Mouse (Mus musculus) heart, embryonic 16.5 days (tissue): Measurements from ENCODE around the gene Magi2. TPM values are rescaled to one million over a fixed set of nuclear protein-coding genes. Genes with fewer than 3 reads are reported as not detected.
"Not testable (repeated sequence)": the region's sequence is repeated elsewhere in the genome, so short reads cannot be mapped to it uniquely, and the experiment has no call there.

Experiments
- ATAC-seq: fragments of 200-750 bp; cut with Nextera tagmentation; replicated peaks from 2 replicates; pipeline ENCODE4 v1.8.0; 2017; ENCODE audit warnings: moderate number of reproducible peaks; ENCODE audit not compliant: insufficient read depth, low FRiP score; ENCODE audit errors: extremely low read depth
- H3K27ac ChIP-seq: fragments of 300-500 bp; sonication (generic); 2 replicates; pipeline ENCODE4 v1.5.1; 2014; ENCODE audit warnings: mild to moderate bottlenecking, low read length, control low read depth, moderate library complexity
- H3K27me3 ChIP-seq: fragments of 300-500 bp; sonication (generic); 2 replicates; pipeline ENCODE4 v1.6.1; 2014; ENCODE audit warnings: low read length, mixed read lengths; ENCODE audit not compliant: control insufficient read depth, insufficient read depth
- H3K36me3 ChIP-seq: fragments of 300-500 bp; sonication (generic); 2 replicates; pipeline ENCODE4 v1.6.1; 2014; ENCODE audit not compliant: control insufficient read depth, insufficient read depth
- H3K4me1 ChIP-seq: fragments of 300-500 bp; sonication (generic); 2 replicates; pipeline ENCODE4 v1.6.1; 2014; ENCODE audit warnings: low read length, mixed read lengths; ENCODE audit not compliant: control insufficient read depth, insufficient read depth
- H3K4me2 ChIP-seq: fragments of 300-500 bp; sonication (generic); 2 replicates; pipeline ENCODE4 v1.6.1; 2014; ENCODE audit warnings: low read depth, mild to moderate bottlenecking, control low read depth, low read length
- H3K4me3 ChIP-seq: fragments of 300-500 bp; sonication (generic); 2 replicates; pipeline ENCODE4 v1.5.1; 2014; ENCODE audit warnings: mild to moderate bottlenecking, control low read depth, low read length
- H3K9ac ChIP-seq: fragments of 300-500 bp; sonication (generic); 2 replicates; pipeline ENCODE4 v1.6.1; 2014; ENCODE audit warnings: low read length, control low read depth
- H3K9me3 ChIP-seq: fragments of 300-500 bp; sonication (generic); replicated peaks from 2 replicates; pipeline ENCODE4 v1.6.1; 2016; ENCODE audit warnings: low read length; ENCODE audit not compliant: control insufficient read depth
- WGBS: fragments of 180-500 bp; shearing (Covaris S2); extraction: QIAGEN DNeasy Blood & Tissue Kit; methylation state at CpG from one replicate; pipeline ENCODE4 v1.1.7; 2014; 5-methylcytosine and 5-hydroxymethylcytosine counted together
- polyA plus RNA-seq: library from polyadenylated mRNA; unstranded; fragments of >200 nt; fragmentation: Nextera tagmentation; extraction: Ambion mirVana; gene quantifications from 2 replicates; pipeline ENCODE4 v1.2.1, GENCODE M21; 2015

The Magi2 gene
- polyA plus RNA-seq, 1 experiment from 2014 or later = 3.3 TPM

DNA sequence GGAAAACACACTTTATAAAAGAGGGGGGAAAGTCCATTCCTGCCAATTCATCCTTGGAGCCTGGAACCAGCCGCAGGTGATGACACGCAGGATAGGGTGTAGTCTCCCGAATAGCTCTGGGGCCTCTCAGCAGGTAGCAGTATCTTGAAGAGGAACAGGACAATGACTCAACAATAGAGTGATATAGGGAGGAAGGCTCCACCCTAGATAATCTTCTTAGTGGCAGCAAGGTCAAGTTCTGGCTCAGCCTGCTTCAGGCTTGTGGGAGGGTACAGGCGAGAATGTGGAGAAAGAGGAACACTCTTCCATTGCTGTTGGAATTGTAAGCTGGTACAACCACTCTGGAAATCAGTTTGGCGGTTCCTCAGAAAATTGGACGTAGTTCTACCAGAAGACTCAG is 1484.0 kb downstream of the Magi2 start:
- H3K27ac ChIP-seq, H3K4me3 ChIP-seq, ATAC-seq, H3K4me1 ChIP-seq, H3K27me3 ChIP-seq, H3K9me3 ChIP-seq, H3K36me3 ChIP-seq, H3K9ac ChIP-seq, H3K4me2 ChIP-seq: not testable (repeated sequence)
- 72% methylated on average over 6 of the region's 6 CpGs for WGBS

DNA sequence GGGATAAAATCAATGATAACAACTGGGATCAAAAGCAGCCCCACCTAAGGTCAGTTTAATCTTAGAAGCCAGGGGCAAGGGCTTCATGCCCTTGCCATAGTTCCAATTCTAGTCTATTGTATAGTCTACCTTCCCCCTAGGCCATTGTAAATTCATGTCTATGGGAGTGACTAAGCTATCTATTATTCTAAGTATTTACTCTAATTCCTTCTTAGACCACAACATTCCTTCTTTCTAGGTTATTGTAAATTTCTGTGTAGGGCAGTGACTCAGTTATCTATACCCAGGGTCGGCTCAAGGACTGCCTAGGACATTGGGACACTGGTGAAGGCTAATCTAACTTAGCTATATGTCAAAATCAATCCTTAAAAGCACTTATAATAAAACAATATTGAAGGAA is 1487.8 kb downstream of the Magi2 start:
- not testable (repeated sequence) for H3K4me3 ChIP-seq, H3K9ac ChIP-seq, H3K36me3 ChIP-seq, H3K4me1 ChIP-seq, ATAC-seq, H3K9me3 ChIP-seq, H3K27ac ChIP-seq, H3K27me3 ChIP-seq, H3K4me2 ChIP-seq
- WGBS = 78% methylated on average over 1 of the region's 1 CpGs

DNA sequence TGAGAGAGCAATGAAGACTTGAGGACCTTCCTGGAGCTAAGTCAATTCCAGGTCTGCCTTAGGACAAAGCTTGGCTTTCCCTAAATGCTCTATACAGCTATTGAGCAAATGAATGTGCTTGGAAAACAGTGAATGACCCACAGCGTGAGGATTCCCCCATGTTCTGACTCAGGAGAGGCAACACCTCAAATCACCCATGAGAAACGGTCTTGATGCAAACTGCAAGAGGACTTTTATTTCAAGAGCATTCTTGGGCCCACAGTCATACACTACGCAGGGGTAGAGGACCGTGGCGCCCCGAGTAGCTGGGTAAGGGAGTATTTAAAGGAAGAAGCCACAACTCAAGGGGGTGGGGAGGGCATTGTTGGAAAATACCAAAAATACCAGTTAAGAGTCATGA is 1489.1 kb downstream of the Magi2 start:
- not testable (repeated sequence) for H3K4me3 ChIP-seq, ATAC-seq, H3K9me3 ChIP-seq, H3K27me3 ChIP-seq, H3K27ac ChIP-seq, H3K9ac ChIP-seq, H3K4me1 ChIP-seq, H3K4me2 ChIP-seq, H3K36me3 ChIP-seq
- WGBS = 82% methylated on average over 6 of the region's 6 CpGs

DNA sequence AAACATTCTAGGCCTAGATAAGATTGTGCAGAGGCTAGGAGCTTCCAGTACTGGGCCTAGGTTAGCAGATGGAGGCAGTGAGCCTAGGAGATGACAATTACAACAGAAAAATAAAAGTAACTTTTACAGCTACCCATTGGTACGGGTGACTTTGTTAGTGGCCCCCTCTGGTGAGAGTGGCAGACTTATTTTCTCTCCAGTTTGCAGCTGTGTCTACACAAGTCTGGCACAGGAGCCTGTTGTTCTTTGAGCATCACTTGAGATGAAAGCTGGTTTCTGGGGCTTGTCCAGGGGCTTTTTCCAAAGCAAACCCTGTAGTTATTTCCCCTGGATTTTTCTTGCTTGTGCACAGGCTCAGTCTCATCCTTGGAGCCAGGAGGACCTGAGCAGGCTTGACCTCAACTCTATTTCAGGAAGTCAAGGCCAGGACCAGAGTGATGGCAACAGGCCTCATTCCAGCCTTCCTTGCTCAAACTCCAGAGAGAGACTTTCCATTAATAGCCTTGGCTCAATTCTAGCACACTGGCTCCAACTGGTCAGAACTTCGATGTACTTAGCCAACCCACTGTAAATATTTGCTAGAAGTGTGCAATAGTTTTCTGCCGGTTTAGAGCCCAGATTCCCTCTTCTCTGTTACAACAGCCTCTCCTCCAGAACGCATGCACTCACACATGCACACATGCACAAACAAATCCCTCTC is 1493.5 kb downstream of the Magi2 start:
- Histone ChIP-seq H3K4me2 (no peak overlapping the region), H3K9ac (no peak overlapping the region), H3K9me3 (0 out of 2 replicates have a peak, but pooled peaks cover 4% of the 10 kb centered on the region), H3K36me3 (no peaks in the 10 kb centered on the region), H3K27ac (no peak overlapping the region), H3K4me1 (no peaks in the 10 kb centered on the region), H3K27me3 (no peaks in the 10 kb centered on the region), H3K4me3 (no peak overlapping the region)
- 62% methylated on average over 4 of the region's 4 CpGs for WGBS
- ATAC-seq = no peak

DNA sequence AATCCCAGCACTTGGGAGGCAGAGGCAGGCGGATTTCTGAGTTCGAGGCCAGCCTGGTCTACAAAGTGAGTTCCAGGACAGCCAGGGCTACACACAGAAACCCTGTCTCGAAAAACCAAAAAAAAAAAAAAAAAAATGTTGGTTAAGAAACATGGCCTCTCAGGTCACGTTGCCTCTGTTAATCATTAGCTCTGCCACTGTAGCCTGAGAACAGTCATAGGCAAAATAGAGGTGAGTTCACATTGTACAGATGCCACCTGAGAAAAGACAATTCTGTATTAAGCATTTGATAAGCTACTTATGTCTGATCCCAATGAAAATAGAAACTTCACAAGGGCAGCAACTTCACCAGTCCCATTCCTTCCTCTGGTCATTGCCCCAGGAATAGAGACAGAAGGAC is 1496.4 kb downstream of the Magi2 start:
- H3K36me3 ChIP-seq, ATAC-seq, H3K9me3 ChIP-seq, H3K4me1 ChIP-seq, H3K27me3 ChIP-seq, H3K4me2 ChIP-seq, H3K27ac ChIP-seq, H3K4me3 ChIP-seq, H3K9ac ChIP-seq: not testable (repeated sequence)
- 70% methylated on average over 2 of the region's 4 CpGs for WGBS

DNA sequence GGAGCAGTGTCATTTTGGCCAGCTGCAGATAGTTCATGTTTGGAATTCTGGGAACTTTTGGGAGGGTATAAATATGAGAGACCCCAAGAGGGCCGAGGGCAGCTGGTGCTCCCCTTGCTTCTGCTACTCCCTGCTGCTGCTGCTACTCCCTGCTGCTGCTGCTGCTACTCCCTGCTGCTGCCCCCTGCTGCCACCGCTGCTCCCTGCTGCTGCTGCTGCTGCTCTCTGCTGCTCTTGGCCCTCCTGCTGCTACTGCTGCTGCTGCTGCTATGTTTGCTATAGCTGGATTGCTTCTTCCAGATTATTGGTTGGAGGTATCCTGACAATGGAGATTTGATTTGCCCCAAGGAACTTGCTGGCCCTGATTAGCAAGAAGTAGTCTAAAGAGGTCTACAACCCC is 1512.0 kb downstream of the Magi2 start:
- Histone ChIP-seq H3K9ac (no peak overlapping the region), H3K36me3 (no peaks in the 10 kb centered on the region), H3K4me1 (no peaks in the 10 kb centered on the region), H3K27me3 (no peaks in the 10 kb centered on the region), H3K4me3 (no peak overlapping the region), H3K4me2 (no peak overlapping the region), H3K27ac (no peak overlapping the region), H3K9me3 (no peaks in the 10 kb centered on the region)
- WGBS = 34% methylated on average over 2 of the region's 2 CpGs
- ATAC-seq = no peak

DNA sequence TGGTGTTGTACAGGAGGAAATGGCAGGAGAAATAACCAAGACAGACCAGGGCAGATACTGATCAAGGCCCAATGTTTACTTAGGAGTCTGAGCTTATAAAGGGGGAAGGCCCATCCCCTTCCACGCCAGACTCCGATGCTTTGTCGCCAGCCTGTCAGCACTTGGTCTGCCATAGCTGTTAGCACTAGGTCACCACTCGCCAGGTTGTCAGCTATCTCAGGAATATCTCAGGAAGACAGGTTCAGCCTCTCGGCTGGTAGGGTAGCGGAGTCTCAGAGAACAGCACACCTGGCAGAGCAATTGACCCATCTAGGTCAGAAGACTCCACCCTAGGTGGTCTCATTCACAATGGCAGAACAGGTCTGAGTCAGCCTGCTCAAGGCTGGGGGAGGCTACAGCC is 1514.4 kb downstream of the Magi2 start:
- 33% methylated on average over 6 of the region's 6 CpGs for WGBS
- Histone ChIP-seq H3K4me3 (no peak overlapping the region), H3K9ac (no peak overlapping the region), H3K4me1 (no peaks in the 10 kb centered on the region), H3K4me2 (no peak overlapping the region), H3K27ac (no peak overlapping the region), H3K27me3 (no peaks in the 10 kb centered on the region), H3K36me3 (no peaks in the 10 kb centered on the region), H3K9me3 (no peaks in the 10 kb centered on the region)
- ATAC-seq = no peak

DNA sequence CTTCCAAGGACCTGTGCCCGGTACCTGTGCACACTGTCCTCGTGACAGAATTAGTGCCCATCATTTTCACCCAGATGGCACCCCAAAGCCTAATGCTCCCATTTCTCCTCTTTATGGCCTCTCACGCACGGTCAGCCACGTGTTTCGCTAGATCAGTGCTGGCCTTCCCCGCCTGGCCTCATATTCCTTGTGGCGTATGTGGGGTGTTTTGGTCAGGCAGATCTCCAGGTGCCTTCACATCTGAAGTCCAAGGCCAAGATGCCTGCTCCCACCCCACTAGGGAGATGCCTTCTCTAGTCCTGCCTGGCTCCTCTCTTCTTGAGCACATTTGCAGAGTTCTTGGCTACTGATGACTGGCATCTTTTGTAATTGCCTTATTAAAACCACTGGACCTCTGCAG is 1515.1 kb downstream of the Magi2 start:
- 88% methylated on average over 8 of the region's 8 CpGs for WGBS
- no peak for ATAC-seq
- Histone ChIP-seq H3K27ac (no peak overlapping the region), H3K9me3 (no peaks in the 10 kb centered on the region), H3K9ac (no peak overlapping the region), H3K4me3 (no peak overlapping the region), H3K4me2 (no peak overlapping the region), H3K36me3 (no peaks in the 10 kb centered on the region), H3K27me3 (no peaks in the 10 kb centered on the region), H3K4me1 (no peaks in the 10 kb centered on the region)

DNA sequence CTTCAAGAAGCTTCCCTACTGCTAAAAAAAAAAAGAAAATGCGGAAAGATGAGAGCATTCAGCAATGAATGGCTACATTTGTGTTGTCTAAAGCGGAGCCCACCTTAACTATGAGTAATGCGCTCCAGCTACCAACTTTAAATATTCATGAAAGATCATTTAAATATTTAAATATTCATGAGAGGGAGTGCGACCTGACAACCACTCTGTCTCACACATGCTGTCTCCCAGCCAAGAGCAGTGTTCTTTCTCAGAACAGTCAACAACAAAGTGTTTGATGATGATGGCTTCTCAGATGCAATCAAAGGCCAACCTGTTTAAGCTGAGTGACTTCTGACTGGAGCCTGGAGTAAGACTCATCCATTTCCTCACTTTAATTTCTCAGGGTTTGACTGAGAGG is 1521.3 kb downstream of the Magi2 start:
- Histone ChIP-seq H3K36me3 (no peaks in the 10 kb centered on the region), H3K4me2 (no peak overlapping the region), H3K9me3 (no peaks in the 10 kb centered on the region), H3K9ac (no peak overlapping the region), H3K4me1 (no peaks in the 10 kb centered on the region), H3K4me3 (no peak overlapping the region), H3K27me3 (no peaks in the 10 kb centered on the region), H3K27ac (no peak overlapping the region)
- ATAC-seq = no peak
- WGBS = 82% methylated on average over 4 of the region's 4 CpGs
